Mouse (Mus musculus) midbrain, postnatal 0 days (tissue): ENCODE measurements at regions not wholly inside any gene's neighbourhood (a gene's known extent, or its start where the extent isn't known, plus 50 kb on each side); places are given as distances from the start of the nearest gene placed in this dataset.
A peak's percentile ranks its signal among the peaks of the same experiment; 100 is the strongest.

ENCODE experiments used
- ATAC-seq: fragments of 200-750 bp; cut with Nextera tagmentation; 2 replicates; pipeline ENCODE4 v1.8.0; 2017; ENCODE audit warnings: moderate number of reproducible peaks, mild to moderate bottlenecking, moderate TSS enrichment, moderate library complexity; ENCODE audit not compliant: low FRiP score
- DNase-seq: peaks from one replicate; pipeline ENCODE4 v3.0.0-alpha.2; 2015; ENCODE audit warnings: low spot score
- H3K27ac ChIP-seq: fragments of 300-500 bp; sonication (generic); 2 replicates; pipeline ENCODE4 v1.5.1; 2014; ENCODE audit warnings: low read depth, mild to moderate bottlenecking, low read length, mixed read lengths
- H3K27me3 ChIP-seq: fragments of 300-500 bp; sonication (generic); 2 replicates; pipeline ENCODE4 v1.6.1; 2014; ENCODE audit warnings: low read length, control low read depth, mixed read lengths; ENCODE audit not compliant: insufficient read depth
- H3K36me3 ChIP-seq: fragments of 300-500 bp; sonication (generic); 2 replicates; pipeline ENCODE4 v1.6.1; 2014; ENCODE audit warnings: low read length, control low read depth, mixed read lengths; ENCODE audit not compliant: insufficient read depth
- H3K4me1 ChIP-seq: fragments of 300-500 bp; sonication (generic); 2 replicates; pipeline ENCODE4 v1.6.1; 2014; ENCODE audit warnings: mild to moderate bottlenecking, control low read depth, antibody characterized with exemption, low read length, mixed read lengths; ENCODE audit not compliant: insufficient read depth
- H3K4me2 ChIP-seq: fragments of 300-500 bp; sonication (generic); 2 replicates; pipeline ENCODE4 v1.6.1; 2014; ENCODE audit warnings: low read depth, mild to moderate bottlenecking, low read length, mixed read lengths; ENCODE audit not compliant: poor library complexity, severe bottlenecking
- H3K4me3 ChIP-seq: fragments of 300-500 bp; sonication (generic); 2 replicates; pipeline ENCODE4 v1.5.1; 2014; ENCODE audit warnings: low read depth, mild to moderate bottlenecking, low read length, moderate library complexity
- H3K9ac ChIP-seq: fragments of 300-500 bp; sonication (generic); replicated peaks from 2 replicates; pipeline ENCODE4 v1.6.1; 2014; ENCODE audit warnings: mild to moderate bottlenecking, low read length, moderate library complexity, mixed read lengths; ENCODE audit not compliant: poor library complexity, severe bottlenecking
- H3K9me3 ChIP-seq: fragments of 300-500 bp; sonication (generic); 2 replicates; pipeline ENCODE4 v1.6.1; 2016; ENCODE audit warnings: low read length, control low read depth
- CTCF ChIP-seq: IDR thresholded peaks from 2 replicates; pipeline ENCODE4 v1.5.1; 2016; ENCODE audit warnings: antibody characterized with exemption, mild to moderate bottlenecking
- WGBS: fragments of 180-500 bp; shearing (Covaris S2); extraction: QIAGEN DNeasy Blood & Tissue Kit; methylation state at CpG from one replicate; pipeline ENCODE4 v1.1.7; 2014; 5-methylcytosine and 5-hydroxymethylcytosine counted together

- H3K4me1 ChIP-seq: no peaks in the 10 kb centered on the region
- H3K4me2 ChIP-seq: no peak overlapping the region
- H3K27me3 ChIP-seq: no peaks in the 10 kb centered on the region
- H3K27ac ChIP-seq: no peak overlapping the region
- no peak for TF ChIP-seq CTCF
- H3K9me3 ChIP-seq: no peaks in the 10 kb centered on the region
- 21% methylated on average over 1 of the region's 1 CpGs for WGBS
- H3K36me3 ChIP-seq: no peaks in the 10 kb centered on the region
- ATAC-seq: no peak
- H3K4me3 ChIP-seq: no peak overlapping the region
- H3K9ac ChIP-seq: no peak overlapping the region
- no peak for DNase-seq
Measured at GRCm38 (mm10) chr12:113292029-113292809, 106.5 kb downstream of the Tmem121 start.

- Histone ChIP-seq H3K27ac (no peak overlapping the region), H3K4me3 (no peak overlapping the region)
- WGBS: 93% methylated on average over 2 of the region's 2 CpGs
Measured at GRCm38 (mm10) chr12:113295924-113296323, 110.2 kb downstream of the Tmem121 start.

GRCm38 (mm10) chr12:113305973-113306372, 120.2 kb downstream of the Tmem121 start:
- no peak overlapping the region for H3K4me2 ChIP-seq
- 63% methylated on average over 1 of the region's 1 CpGs for WGBS
- H3K9me3 ChIP-seq: no peaks in the 10 kb centered on the region
- no peak overlapping the region for H3K27ac ChIP-seq
- ATAC-seq: no peak
- no peaks in the 10 kb centered on the region for H3K36me3 ChIP-seq
- no peak for TF ChIP-seq CTCF
- no peaks in the 10 kb centered on the region for H3K27me3 ChIP-seq
- H3K4me1 ChIP-seq: no peaks in the 10 kb centered on the region
- no peak for DNase-seq
- H3K4me3 ChIP-seq: no peak overlapping the region
- no peak overlapping the region for H3K9ac ChIP-seq

More at GRCm38 (mm10) chr12:113295924-113296323, 110.2 kb downstream of the Tmem121 start:
- Histone ChIP-seq H3K9me3 (no peaks in the 10 kb centered on the region), H3K4me2 (no peak overlapping the region), H3K4me1 (no peaks in the 10 kb centered on the region), H3K36me3 (no peaks in the 10 kb centered on the region), H3K9ac (no peak overlapping the region), H3K27me3 (no peaks in the 10 kb centered on the region)
- TF ChIP-seq CTCF: no peak
- no peak for ATAC-seq
- DNase-seq: no peak

GRCm38 (mm10) chr12:113313319-113313718, 127.6 kb downstream of the Tmem121 start:
- no peak overlapping the region for H3K9ac ChIP-seq
- H3K4me3 ChIP-seq: no peak overlapping the region
- 49% methylated on average over 3 of the region's 3 CpGs for WGBS
- H3K27ac ChIP-seq: no peak overlapping the region
- DNase-seq (no peak), ATAC-seq (no peak)
- no peak overlapping the region for H3K4me2 ChIP-seq
- no peaks in the 10 kb centered on the region for H3K9me3 ChIP-seq
- no peak for TF ChIP-seq CTCF
- H3K4me1 ChIP-seq: no peaks in the 10 kb centered on the region
- no peaks in the 10 kb centered on the region for H3K27me3 ChIP-seq
- no peaks in the 10 kb centered on the region for H3K36me3 ChIP-seq

GRCm38 (mm10) chr12:113314624-113315023, 128.9 kb downstream of the Tmem121 start:
- TF ChIP-seq CTCF: no peak
- Histone ChIP-seq H3K27ac (no peak overlapping the region), H3K4me1 (no peaks in the 10 kb centered on the region), H3K4me3 (no peak overlapping the region), H3K4me2 (no peak overlapping the region), H3K27me3 (no peaks in the 10 kb centered on the region), H3K9me3 (no peaks in the 10 kb centered on the region), H3K9ac (no peak overlapping the region), H3K36me3 (no peaks in the 10 kb centered on the region)
- WGBS: 91% methylated on average over 4 of the region's 4 CpGs
- no peak for DNase-seq
- no peak for ATAC-seq

- Histone ChIP-seq H3K27ac (no peak overlapping the region), H3K36me3 (no peaks in the 10 kb centered on the region), H3K4me1 (no peaks in the 10 kb centered on the region), H3K4me2 (no peak overlapping the region), H3K4me3 (no peak overlapping the region), H3K9ac (no peak overlapping the region), H3K27me3 (no peaks in the 10 kb centered on the region), H3K9me3 (no peaks in the 10 kb centered on the region)
- DNase-seq: peak; percentile 13
- 80% methylated on average over 9 of the region's 9 CpGs for WGBS
- TF ChIP-seq CTCF: no peak
- no peak for ATAC-seq
Measured at GRCm38 (mm10) chr12:113321086-113321485, 135.4 kb downstream of the Tmem121 start.
